Mouse (Mus musculus) heart, embryonic 11.5 days (tissue): ENCODE data around the gene Itfg1. TPM values are rescaled to one million over a fixed set of nuclear protein-coding genes. Genes with fewer than 3 reads are reported as not detected.
"Not testable (repeated sequence)": the region's sequence is repeated elsewhere in the genome, so short reads cannot be mapped to it uniquely, and the experiment has no call there.

Experiments used
- ATAC-seq: fragments of 200-750 bp; cut with Nextera tagmentation; replicated peaks from 2 replicates; pipeline ENCODE4 v1.8.0; 2017; ENCODE audit warnings: moderate library complexity; ENCODE audit not compliant: insufficient number of reproducible peaks, low FRiP score, low TSS enrichment
- H3K27ac ChIP-seq: fragments of 300-500 bp; sonication (generic); 2 replicates; pipeline ENCODE4 v1.5.1; 2014; ENCODE audit warnings: mild to moderate bottlenecking, low read depth, low read length
- H3K27me3 ChIP-seq: fragments of 300-500 bp; sonication (generic); 2 replicates; pipeline ENCODE4 v1.6.1; 2014; ENCODE audit warnings: mild to moderate bottlenecking, low read length, mixed read lengths; ENCODE audit not compliant: control insufficient read depth, insufficient read depth
- H3K36me3 ChIP-seq: fragments of 300-500 bp; sonication (generic); 2 replicates; pipeline ENCODE4 v1.6.1; 2014; ENCODE audit warnings: mild to moderate bottlenecking, low read length, moderate library complexity, mixed read lengths; ENCODE audit not compliant: control insufficient read depth, insufficient read depth
- H3K4me1 ChIP-seq: fragments of 300-500 bp; sonication (generic); 2 replicates; pipeline ENCODE4 v1.6.1; 2014; ENCODE audit warnings: low read length; ENCODE audit not compliant: control insufficient read depth, insufficient read depth
- H3K4me2 ChIP-seq: fragments of 300-500 bp; sonication (generic); 2 replicates; pipeline ENCODE4 v1.6.1; 2014; ENCODE audit warnings: mild to moderate bottlenecking, moderate library complexity
- H3K4me3 ChIP-seq: fragments of 300-500 bp; sonication (generic); 2 replicates; pipeline ENCODE4 v1.5.1; 2014; ENCODE audit warnings: low read depth, low read length
- H3K9ac ChIP-seq: fragments of 300-500 bp; sonication (generic); 2 replicates; pipeline ENCODE4 v1.6.1; 2014; ENCODE audit warnings: mild to moderate bottlenecking, low read depth, low read length, moderate library complexity
- H3K9me3 ChIP-seq: fragments of 300-500 bp; sonication (generic); replicated peaks from 2 replicates; pipeline ENCODE4 v1.6.1; 2016; ENCODE audit warnings: low read length; ENCODE audit not compliant: control insufficient read depth
- WGBS: fragments of 180-500 bp; shearing (Covaris S2); extraction: QIAGEN DNeasy Blood & Tissue Kit; methylation state at CpG from one replicate; pipeline ENCODE4 v1.1.7; 2014; ENCODE audit not compliant: insufficient replicate concordance; 5-methylcytosine and 5-hydroxymethylcytosine counted together
- polyA plus RNA-seq: library from polyadenylated mRNA; unstranded; fragments of >200 nt; fragmentation: Nextera tagmentation; extraction: Ambion mirVana; gene quantifications from 2 replicates; pipeline ENCODE4 v1.2.1, GENCODE M21; 2014

The Itfg1 gene
- polyA plus RNA-seq, 1 experiment from 2014 or later = 75.3 TPM

GRCm38 (mm10) chr8:85854220-85855123 lies 13.8 kb upstream of the Itfg1 start:
- Histone ChIP-seq H3K4me1 (no peaks in the 10 kb centered on the region), H3K9me3 (no peaks in the 10 kb centered on the region), H3K4me2 (no peak overlapping the region), H3K27ac (no peak overlapping the region), H3K9ac (no peak overlapping the region), H3K27me3 (no peaks in the 10 kb centered on the region), H3K4me3 (no peak overlapping the region), H3K36me3 (peaks cover 4% of the 10 kb centered on the region; the same call in 1 of the 2 replicates)
- no peak for ATAC-seq
- WGBS = 84% methylated on average over 19 of the region's 19 CpGs

- Histone ChIP-seq H3K4me3 (no peak overlapping the region), H3K9me3 (no peaks in the 10 kb centered on the region), H3K36me3 (no peaks in the 10 kb centered on the region), H3K9ac (no peak overlapping the region), H3K4me1 (no peaks in the 10 kb centered on the region), H3K27ac (no peak overlapping the region), H3K27me3 (no peaks in the 10 kb centered on the region), H3K4me2 (no peak overlapping the region)
- ATAC-seq = no peak
Measured at GRCm38 (mm10) chr8:85845887-85846286, 5.2 kb upstream of the Itfg1 start.

- peak overlapping the region; percentile 62 for H3K4me2 ChIP-seq
- no peak for ATAC-seq
- peak overlapping the region; percentile 91 for H3K9ac ChIP-seq
- H3K36me3 ChIP-seq = no peaks in the 10 kb centered on the region
- whole genome bisulfite sequencing = 8% methylated on average over 4 of the region's 4 CpGs
- peak overlapping the region; percentile 98 for H3K27ac ChIP-seq
- no peaks in the 10 kb centered on the region for H3K27me3 ChIP-seq
- no peaks in the 10 kb centered on the region for H3K9me3 ChIP-seq
- H3K4me3 ChIP-seq = peak overlapping the region; percentile 73
- H3K4me1 ChIP-seq = peaks cover 5% of the 10 kb centered on the region
Measured at GRCm38 (mm10) chr8:85841489-85841795, 721 bp upstream of the Itfg1 start.

GRCm38 (mm10) chr8:85839916-85840656 lies 635 bp downstream of the Itfg1 start:
- WGBS = under 1% methylated on average over 21 of the region's 21 CpGs
- no peaks in the 10 kb centered on the region for H3K27me3 ChIP-seq
- no peaks in the 10 kb centered on the region for H3K36me3 ChIP-seq
- H3K9me3 ChIP-seq = no peaks in the 10 kb centered on the region
- peak overlapping the region; percentile 73 for H3K4me3 ChIP-seq
- H3K9ac ChIP-seq = peak overlapping the region; percentile 91
- peak; percentile 67 for ATAC-seq
- peak overlapping the region; percentile 62 for H3K4me2 ChIP-seq
- peaks cover 5% of the 10 kb centered on the region for H3K4me1 ChIP-seq
- peak overlapping the region; percentile 98 for H3K27ac ChIP-seq

- peaks cover 4% of the 10 kb centered on the region; the same call in 1 of the 2 replicates for H3K36me3 ChIP-seq
- no peak overlapping the region for H3K4me3 ChIP-seq
- H3K27me3 ChIP-seq = no peaks in the 10 kb centered on the region
- no peak overlapping the region for H3K4me2 ChIP-seq
- no peaks in the 10 kb centered on the region for H3K4me1 ChIP-seq
- no peak overlapping the region for H3K27ac ChIP-seq
- ATAC-seq = no peak
- H3K9me3 ChIP-seq = no peaks in the 10 kb centered on the region
- no peak overlapping the region for H3K9ac ChIP-seq
Measured at GRCm38 (mm10) chr8:85813621-85814020, 27.1 kb downstream of the Itfg1 start.

- 80% methylated on average over 1 of the region's 1 CpGs for WGBS
- H3K4me1 ChIP-seq = no peaks in the 10 kb centered on the region
Measured at GRCm38 (mm10) chr8:85801408-85801807, 39.3 kb downstream of the Itfg1 start.

GRCm38 (mm10) chr8:85800164-85800563 lies 40.6 kb downstream of the Itfg1 start:
- Histone ChIP-seq H3K4me1 (no peaks in the 10 kb centered on the region), H3K4me3 (no peak overlapping the region), H3K36me3 (no peaks in the 10 kb centered on the region), H3K9me3 (no peaks in the 10 kb centered on the region), H3K27me3 (no peaks in the 10 kb centered on the region), H3K27ac (no peak overlapping the region), H3K9ac (no peak overlapping the region), H3K4me2 (no peak overlapping the region)
- 100% methylated on average over 1 of the region's 1 CpGs for WGBS
- no peak for ATAC-seq

More at GRCm38 (mm10) chr8:85801408-85801807, 39.3 kb downstream of the Itfg1 start:
- no peak overlapping the region for H3K4me3 ChIP-seq
- no peak for ATAC-seq
- no peaks in the 10 kb centered on the region for H3K36me3 ChIP-seq
- H3K4me2 ChIP-seq = no peak overlapping the region
- no peaks in the 10 kb centered on the region for H3K9me3 ChIP-seq
- H3K27me3 ChIP-seq = no peaks in the 10 kb centered on the region
- no peak overlapping the region for H3K9ac ChIP-seq
- H3K27ac ChIP-seq = no peak overlapping the region

- WGBS = 89% methylated on average over 1 of the region's 1 CpGs
- ATAC-seq, H3K4me3 ChIP-seq, H3K9ac ChIP-seq, H3K27me3 ChIP-seq, H3K36me3 ChIP-seq, H3K4me1 ChIP-seq, H3K4me2 ChIP-seq, H3K27ac ChIP-seq, H3K9me3 ChIP-seq: not testable (repeated sequence)
Measured at GRCm38 (mm10) chr8:85796392-85796791, 44.3 kb downstream of the Itfg1 start.
